Mouse (Mus musculus): ENCODE data around the gene Mgea5.
A peak's percentile ranks its signal among the peaks of the same experiment; 100 is the strongest.

GRCm38 (mm10) chr19:45748206-45748605 is 35.4 kb downstream of the Mgea5 start:
- TF ChIP-seq GABPA (IDR thresholded peaks at IDR 0.05; ENCODE audit: insufficient replicate concordance, low read depth, low read length) (no peak), CTCF (conservative IDR thresholded peaks at IDR 0.05 in 1 of 2, IDR thresholded peaks at IDR 0.05 in 1 of 2; ENCODE audit: low read depth in 2 of 2, low read length in 2 of 2) (no peak), POLR2A (IDR thresholded peaks at IDR 0.05; ENCODE audit: low read depth, low read length) (peak; percentile 34; the same call in 1 of the 2 replicates), ETS1 (conservative IDR thresholded peaks at IDR 0.05; ENCODE audit: low read depth, low read length) (no peak), SIN3A (IDR thresholded peaks at IDR 0.05; ENCODE audit: low read length) (no peak), EP300 (IDR thresholded peaks at IDR 0.05; ENCODE audit: low read length) (no peak)

Data from CH12.LX (cell line).